ENCODE assay signal across 22 mouse cellular contexts in genomic region chr9:57720736-57721135, GRCm38 (mm10). TPM values are rescaled to one million over a fixed set of nuclear protein-coding genes. Genes with fewer than 3 reads are reported as not detected.
"Had no signal": no experiment of that assay in that cellular context is flagged by ENCODE, and none has a peak within 500 bp of the region (broad histone marks: within the 10 kb centered on the region; RNA-seq: fewer than 3 reads in every experiment).

No protein-coding gene starts in this region.

- ATAC-seq: midbrain, embryonic 16.5 days had no signal

- H3K27ac ChIP-seq: midbrain, embryonic 10.5 days; midbrain, embryonic 12.5 days; neural tube, embryonic 13.5 days; neural tube, embryonic 15.5 days; stomach, embryonic 15.5 days; stomach, postnatal 0 days had no signal

- H3K4me1 ChIP-seq: midbrain, embryonic 10.5 days; midbrain, embryonic 12.5 days; stomach, embryonic 15.5 days had no signal

- H3K27me3 ChIP-seq: midbrain, embryonic 12.5 days; neural tube, embryonic 13.5 days; neural tube, embryonic 15.5 days; stomach, embryonic 15.5 days had no signal

- H3K9me3 ChIP-seq: midbrain, embryonic 10.5 days; midbrain, embryonic 12.5 days; neural tube, embryonic 13.5 days; neural tube, embryonic 15.5 days; stomach, embryonic 15.5 days had no signal

- H3K4me3 ChIP-seq: midbrain, embryonic 10.5 days; midbrain, embryonic 12.5 days; myocyte; neural tube, embryonic 13.5 days; neural tube, embryonic 15.5 days; stomach, embryonic 15.5 days had no signal

- DNase-seq: lung, embryonic 14.5 days; lung, postnatal 4 days; midbrain, embryonic 14.5 days; retina, postnatal 1 day; right cerebral cortex, adult 18-20 months; thymus, adult 2 months; thymus, postnatal 25 days; thymus, postnatal 4 days had no signal

- H3K4me2 ChIP-seq: lung, embryonic 14.5 days; midbrain, embryonic 12.5 days; neural tube, embryonic 13.5 days; neural tube, embryonic 15.5 days; stomach, embryonic 15.5 days had no signal

- H3K9ac ChIP-seq: lung, embryonic 14.5 days; midbrain, embryonic 12.5 days; neural tube, embryonic 13.5 days; neural tube, embryonic 15.5 days; stomach, embryonic 15.5 days had no signal

RNA-seq across cellular contexts. Expression of gene Cyp1a1, which starts 33.0 kb away (rescaled TPM):
- total RNA-seq: megakaryocyte, adult 5-6 weeks had no signal
- polyA plus RNA-seq: lung, embryonic 14.5 days; lung, embryonic 16.5 days; midbrain, embryonic 12.5 days; myocyte; neural tube, embryonic 11.5 days; stomach, embryonic 15.5 days had no signal

RNA-seq across cellular contexts. Expression of gene Cyp1a2, which starts 37.2 kb away (rescaled TPM):
- total RNA-seq: megakaryocyte, adult 5-6 weeks; megakaryocyte-erythroid progenitor cell, adult 5-6 weeks had no signal
- polyA plus RNA-seq: lung, embryonic 14.5 days; lung, embryonic 16.5 days; midbrain, embryonic 10.5 days; midbrain, embryonic 12.5 days; midbrain, embryonic 14.5 days; midbrain, embryonic 16.5 days; myocyte; neural tube, embryonic 11.5 days; neural tube, embryonic 13.5 days; neural tube, embryonic 15.5 days; spleen, adult 2 months; stomach, embryonic 15.5 days; stomach, postnatal 0 days; urinary bladder, adult 2 months had no signal
